In genomic region chr7:49006886-49007285, GRCm38 (mm10) we compare ENCODE assay signal across 17 mouse cellular contexts.
DNase-seq lines count a peak whose midpoint lies in the region; ATAC-seq and TF ChIP-seq lines count a peak whose summit lies in the region.
"Had no signal": no experiment of that assay in that cellular context is flagged by ENCODE, and none has a peak within 500 bp of the region (broad histone marks: within the 10 kb centered on the region; RNA-seq: fewer than 3 reads in every experiment).

No protein-coding gene starts in this region.

- H3K27me3 ChIP-seq in hindbrain, embryonic 11.5 days (ENCODE audit: control insufficient read depth, insufficient read depth, low read length): no peaks in the 10 kb centered on the region
- H3K27me3 ChIP-seq in hindbrain, embryonic 14.5 days (ENCODE audit: control insufficient read depth, insufficient read depth, low read length): no peaks in the 10 kb centered on the region
- no peaks in the 10 kb centered on the region for H3K27me3 ChIP-seq in lung, postnatal 0 days (replicated peaks; ENCODE audit: insufficient read depth, low read length)
- no peaks in the 10 kb centered on the region for H3K27me3 ChIP-seq in embryonic facial prominence, embryonic 14.5 days (replicated peaks; ENCODE audit: control insufficient read depth, insufficient read depth, low read length)
- H3K27me3 ChIP-seq in forebrain, embryonic 10.5 days (ENCODE audit: poor library complexity, severe bottlenecking): peaks cover 14% of the 10 kb centered on the region

- no peak for TF ChIP-seq CTCF in lung, postnatal 0 days (IDR thresholded peaks at IDR 0.05)

- WGBS in hindbrain, embryonic 11.5 days: 72% methylated on average over 7 of the region's 7 CpGs
- 56% methylated on average over 7 of the region's 7 CpGs for WGBS in hindbrain, embryonic 14.5 days
- WGBS in lung, postnatal 0 days: 33% methylated on average over 7 of the region's 7 CpGs
- WGBS in embryonic facial prominence, embryonic 14.5 days: 33% methylated on average over 7 of the region's 7 CpGs
- 85% methylated on average over 7 of the region's 7 CpGs for WGBS in forebrain, embryonic 10.5 days

- DNase-seq in hindbrain, embryonic 11.5 days (ENCODE audit: low spot score): no peak
- DNase-seq in hindbrain, embryonic 14.5 days (ENCODE audit: low spot score): no peak
- peak; percentile 34 for DNase-seq in lung, postnatal 0 days (ENCODE audit: low spot score)
- no peak for DNase-seq in lung, postnatal 25 days (ENCODE audit: low spot score)
- DNase-seq in adrenal gland, adult 2 months: peak; percentile 71
- DNase-seq in embryonic facial prominence, embryonic 14.5 days (ENCODE audit: low spot score): peak; percentile 14
- no peak for DNase-seq in forebrain, embryonic 10.5 days (ENCODE audit: extremely low spot score, low spot score)
- no peak for DNase-seq in heart, postnatal 10 days
- DNase-seq: cerebellum, adult 11-12 months; gastrocnemius, postnatal 10 days; heart, adult 18-20 months; midbrain, embryonic 14.5 days; right cerebral cortex, postnatal 14 days had no signal

- 0 out of 2 replicates have a peak, but pooled peaks cover 3% of the 10 kb centered on the region for H3K4me1 ChIP-seq in hindbrain, embryonic 11.5 days (replicated peaks; ENCODE audit: control insufficient read depth, insufficient read depth, low read length)
- H3K4me1 ChIP-seq in hindbrain, embryonic 14.5 days (replicated peaks; ENCODE audit: control insufficient read depth, insufficient read depth, low read length): peaks cover 22% of the 10 kb centered on the region; the same call in 1 of the 2 replicates
- no peaks in the 10 kb centered on the region for H3K4me1 ChIP-seq in lung, postnatal 0 days (ENCODE audit: insufficient read depth, low read depth, low read length)
- H3K4me1 ChIP-seq in embryonic facial prominence, embryonic 14.5 days (ENCODE audit: control insufficient read depth, insufficient read depth, low read length): no peaks in the 10 kb centered on the region
- H3K4me1 ChIP-seq in forebrain, embryonic 10.5 days: peaks cover 3% of the 10 kb centered on the region; the same call in 1 of the 2 replicates

- no peak overlapping the region for H3K4me2 ChIP-seq in hindbrain, embryonic 11.5 days (replicated peaks; ENCODE audit: low read depth, low read length)
- no peak overlapping the region for H3K4me2 ChIP-seq in hindbrain, embryonic 14.5 days (replicated peaks)
- no peak overlapping the region for H3K4me2 ChIP-seq in lung, postnatal 0 days (replicated peaks; ENCODE audit: low read depth, low read length)
- no peak overlapping the region for H3K4me2 ChIP-seq in embryonic facial prominence, embryonic 14.5 days (ENCODE audit: low read depth, low read length)
- H3K4me2 ChIP-seq: embryonic facial prominence, embryonic 13.5 days had no signal

- TF ChIP-seq EP300 in lung, postnatal 0 days (IDR thresholded peaks at IDR 0.05): no peak

- H3K9me3 ChIP-seq in hindbrain, embryonic 11.5 days (ENCODE audit: control insufficient read depth, low read length): no peaks in the 10 kb centered on the region
- H3K9me3 ChIP-seq in hindbrain, embryonic 14.5 days (ENCODE audit: control insufficient read depth, low read length): no peaks in the 10 kb centered on the region
- H3K9me3 ChIP-seq in lung, postnatal 0 days (ENCODE audit: low read length): no peaks in the 10 kb centered on the region
- H3K9me3 ChIP-seq in embryonic facial prominence, embryonic 14.5 days (ENCODE audit: control insufficient read depth, low read length): no peaks in the 10 kb centered on the region
- no peaks in the 10 kb centered on the region for H3K9me3 ChIP-seq in forebrain, embryonic 10.5 days
- H3K9me3 ChIP-seq: embryonic facial prominence, embryonic 13.5 days had no signal

- H3K27ac ChIP-seq in hindbrain, embryonic 11.5 days (ENCODE audit: low read depth, low read length): 0 out of 2 replicates have a peak overlapping the region, but pooled peaks have one; percentile 45
- no peak overlapping the region for H3K27ac ChIP-seq in hindbrain, embryonic 14.5 days
- H3K27ac ChIP-seq in lung, postnatal 0 days (ENCODE audit: low read length): no peak overlapping the region
- no peak overlapping the region for H3K27ac ChIP-seq in embryonic facial prominence, embryonic 14.5 days (replicated peaks; ENCODE audit: low read depth, low read length)
- no peak overlapping the region for H3K27ac ChIP-seq in forebrain, embryonic 10.5 days
- H3K27ac ChIP-seq: embryonic facial prominence, embryonic 13.5 days; left cerebral cortex, adult 2 months; liver, embryonic 14.5 days had no signal

- intact Hi-C loops in heart, postnatal 10 days (cut with DNase I): no loop called here

- H3K9ac ChIP-seq in hindbrain, embryonic 11.5 days (ENCODE audit: low read depth, low read length): 0 out of 2 replicates have a peak overlapping the region, but pooled peaks have one; percentile 8
- no peak overlapping the region for H3K9ac ChIP-seq in hindbrain, embryonic 14.5 days
- no peak overlapping the region for H3K9ac ChIP-seq in lung, postnatal 0 days (replicated peaks; ENCODE audit: low read depth)
- no peak overlapping the region for H3K9ac ChIP-seq in embryonic facial prominence, embryonic 14.5 days (ENCODE audit: low read depth, low read length)
- H3K9ac ChIP-seq: embryonic facial prominence, embryonic 13.5 days; liver, embryonic 14.5 days had no signal

- no peak for ATAC-seq in hindbrain, embryonic 11.5 days (ENCODE audit: low FRiP score)
- no peak for ATAC-seq in hindbrain, embryonic 14.5 days (ENCODE audit: low FRiP score)
- ATAC-seq in lung, postnatal 0 days: no peak; the same call in 1 of the 2 replicates
- ATAC-seq in embryonic facial prominence, embryonic 14.5 days (ENCODE audit: low read depth): no peak
- ATAC-seq: inflammation-experienced regulatory T-cells, adult 6 months had no signal

- no peak overlapping the region for H3K4me3 ChIP-seq in hindbrain, embryonic 11.5 days (ENCODE audit: low read depth, low read length)
- H3K4me3 ChIP-seq in hindbrain, embryonic 14.5 days (replicated peaks; ENCODE audit: low read length): no peak overlapping the region
- H3K4me3 ChIP-seq in lung, postnatal 0 days (ENCODE audit: low read depth, low read length): no peak overlapping the region
- no peak overlapping the region for H3K4me3 ChIP-seq in embryonic facial prominence, embryonic 14.5 days (ENCODE audit: low read depth, low read length)
- H3K4me3 ChIP-seq in forebrain, embryonic 10.5 days: no peak overlapping the region
- H3K4me3 ChIP-seq: embryonic facial prominence, embryonic 13.5 days; left cerebral cortex, adult 2 months had no signal

- no peaks in the 10 kb centered on the region for H3K36me3 ChIP-seq in hindbrain, embryonic 11.5 days (ENCODE audit: control insufficient read depth, insufficient read depth, low read length)
- H3K36me3 ChIP-seq in hindbrain, embryonic 14.5 days (replicated peaks; ENCODE audit: control insufficient read depth, insufficient read depth): no peaks in the 10 kb centered on the region
- H3K36me3 ChIP-seq in lung, postnatal 0 days (ENCODE audit: insufficient read depth, low read length): no peaks in the 10 kb centered on the region
- no peaks in the 10 kb centered on the region for H3K36me3 ChIP-seq in embryonic facial prominence, embryonic 14.5 days (ENCODE audit: control insufficient read depth, insufficient read depth, low read length)
- H3K36me3 ChIP-seq in forebrain, embryonic 10.5 days (replicated peaks): no peaks in the 10 kb centered on the region
- H3K36me3 ChIP-seq: embryonic facial prominence, embryonic 13.5 days had no signal

Comparison
In these comparisons a context has a peak if more than half of its experiments do, and no peak if none do; other contexts are left out.
1. DNase-seq: peak in lung, postnatal 0 days (single experiment), adrenal gland, adult 2 months (single experiment) and embryonic facial prominence, embryonic 14.5 days (single experiment); none in hindbrain, embryonic 11.5 days (single experiment), hindbrain, embryonic 14.5 days (single experiment), lung, postnatal 25 days (single experiment), forebrain, embryonic 10.5 days (single experiment) and heart, postnatal 10 days (0 of 2).